Mouse (Mus musculus) gastrocnemius, postnatal 10 days (tissue): ENCODE measurements around the gene Ppp6r3. TPM values are rescaled to one million over a fixed set of nuclear protein-coding genes. Genes with fewer than 3 reads are reported as not detected.
"Not testable (repeated sequence)": the region's sequence is repeated elsewhere in the genome, so short reads cannot be mapped to it uniquely, and the experiment has no call there.

Source experiments
- DNase-seq: peaks from one replicate; pipeline ENCODE4 v3.0.0; 2021; ENCODE audit warnings: mixed read lengths
- total RNA-seq, 2 experiments: library from RNA; stranded (reverse); gene quantifications; 2 replicates each; pipeline ENCODE4 v1.2.3; 2021

The Ppp6r3 gene
- total RNA-seq, 2 experiments from 2014 or later: 58.2 to 68.7 TPM

DNA sequence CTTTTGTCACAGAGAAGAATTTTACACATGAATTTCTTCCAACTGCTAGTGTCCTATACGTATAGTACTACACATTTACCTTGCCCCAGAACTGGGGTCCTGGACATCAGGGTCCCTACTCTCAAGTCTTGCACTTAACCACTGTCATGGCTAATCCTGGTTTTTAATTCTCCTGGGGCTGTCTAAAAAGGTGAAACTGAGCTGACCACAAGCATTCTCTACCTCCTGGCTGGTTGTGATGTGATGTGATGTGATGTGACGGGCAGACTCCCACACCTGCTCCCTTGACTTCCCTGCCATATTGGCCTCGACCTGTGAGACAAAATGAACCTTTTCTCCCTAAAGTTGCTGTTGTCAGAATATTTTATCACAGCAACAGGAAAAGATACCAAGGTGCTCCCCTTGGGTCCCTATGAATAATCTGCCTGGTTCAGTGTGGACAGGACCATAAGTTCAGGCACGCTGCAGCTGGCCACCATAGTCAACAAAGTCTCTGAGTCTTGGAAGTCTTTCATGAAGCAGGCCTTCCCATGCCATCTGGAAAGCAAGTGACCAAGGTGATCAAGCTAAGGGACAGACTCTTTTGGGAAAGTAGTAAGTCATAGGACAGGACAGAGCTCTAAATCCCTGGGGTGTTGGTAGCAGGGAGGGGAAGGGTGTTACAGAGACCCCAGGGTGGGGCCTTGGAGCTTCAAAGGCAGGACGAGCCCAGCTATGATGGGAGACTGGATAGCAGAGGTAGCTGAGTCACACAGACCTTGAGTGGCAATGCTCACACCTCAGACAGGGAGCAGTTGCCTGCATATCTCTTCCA is 1.1 kb upstream of the Ppp6r3 start:
- DNase-seq: no peak

DNA sequence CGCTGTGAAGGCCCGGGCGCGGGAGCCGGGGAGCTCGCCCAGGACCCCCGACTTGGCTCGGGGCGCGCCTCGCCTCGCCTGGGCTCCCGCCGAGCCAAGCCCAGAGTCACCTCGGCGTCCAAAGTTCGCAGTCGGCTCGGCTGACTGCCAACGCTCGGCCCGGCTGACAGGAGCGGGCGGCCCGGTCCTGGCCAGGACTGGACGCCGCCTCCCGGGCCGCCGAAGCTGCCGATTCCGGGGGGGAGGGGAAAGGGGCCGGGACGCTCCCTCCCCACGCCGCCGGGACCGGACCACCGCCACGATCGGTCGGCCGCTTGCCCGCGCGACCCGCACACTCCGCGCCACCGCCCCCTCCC is 295 bp downstream of the Ppp6r3 start:
- DNase-seq: peak; percentile 85

DNA sequence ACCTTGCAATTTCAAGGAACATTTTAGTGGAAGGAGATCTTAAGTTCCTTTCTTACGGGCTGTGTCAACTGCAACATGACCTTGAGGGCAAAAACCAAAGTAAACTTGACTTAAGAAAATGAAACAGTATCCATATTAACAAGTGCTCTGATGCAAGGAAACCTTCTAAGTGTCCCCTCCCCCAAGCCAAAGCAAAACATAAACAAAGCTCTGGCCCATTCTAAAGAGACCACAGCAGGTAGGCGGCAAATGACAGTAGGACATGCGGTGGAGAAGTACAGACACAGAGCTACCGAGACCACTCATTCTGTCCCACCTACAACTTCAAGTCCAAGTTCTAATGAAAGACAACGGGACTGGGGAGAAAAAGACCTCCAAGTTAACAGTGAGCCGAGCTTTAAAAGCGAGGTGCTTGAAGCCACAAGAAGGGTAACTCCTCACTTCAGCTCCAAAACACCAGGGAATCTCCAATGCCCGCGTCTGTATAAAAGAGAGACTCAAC is 905 bp downstream of the Ppp6r3 start:
- no peak for DNase-seq

DNA sequence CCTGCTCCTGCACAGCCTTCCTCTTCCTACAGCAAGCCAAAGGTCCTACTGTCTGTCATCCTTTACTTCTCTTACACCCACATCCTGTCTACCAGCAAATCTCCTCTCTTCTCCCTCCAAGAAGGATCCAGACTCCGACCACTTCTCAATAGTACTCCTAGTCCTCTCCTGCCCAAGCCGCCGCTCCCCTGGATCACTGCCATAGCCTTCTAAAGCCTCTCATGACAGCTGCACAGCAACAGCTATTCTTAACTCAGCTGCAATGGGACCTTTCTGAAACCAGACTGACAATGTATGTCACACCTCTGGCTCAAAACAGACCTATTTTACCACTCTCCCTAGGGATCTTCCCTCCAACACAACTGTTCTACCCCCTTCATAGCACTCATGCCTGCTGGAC is 11.2 kb downstream of the Ppp6r3 start:
- DNase-seq: peak; percentile 59

DNA sequence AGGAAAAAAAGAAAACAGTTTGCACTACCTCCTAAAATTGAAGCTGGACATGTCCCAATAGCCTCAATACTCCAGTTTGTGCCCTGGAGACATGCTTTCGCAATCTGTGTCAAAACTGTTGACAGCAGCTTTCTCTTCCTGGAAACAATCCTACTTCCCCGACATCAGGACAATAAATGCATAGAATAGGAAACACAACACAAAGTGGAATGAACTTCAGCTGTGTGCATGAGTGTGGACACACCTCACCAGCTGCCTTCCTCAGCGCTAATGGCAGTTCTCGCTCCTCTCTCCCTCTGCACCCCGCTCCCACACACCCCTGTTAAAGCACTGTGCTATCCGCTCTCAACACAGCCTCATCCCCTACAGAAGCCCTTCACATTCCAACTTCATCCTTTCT is 12.8 kb downstream of the Ppp6r3 start:
- no peak for DNase-seq

DNA sequence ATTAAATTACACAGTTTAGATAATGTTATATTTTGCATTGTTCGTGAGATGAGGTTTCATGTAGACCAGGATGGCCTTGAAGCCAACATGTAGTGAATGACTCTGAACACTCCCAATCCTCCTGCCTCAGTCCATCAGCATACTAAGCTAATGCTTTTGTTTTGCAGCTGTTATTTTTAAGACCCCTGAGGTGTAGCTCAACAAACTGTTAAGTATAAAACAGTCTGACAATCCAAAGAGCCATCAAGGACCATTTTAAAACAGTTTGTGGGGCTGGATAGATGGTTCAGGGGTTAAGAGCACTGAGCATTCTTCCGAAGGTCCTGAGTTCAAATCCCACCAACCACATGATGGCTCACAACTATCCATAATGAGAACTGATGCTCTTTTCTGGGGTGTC is 13.3 kb downstream of the Ppp6r3 start:
- no peak for DNase-seq

DNA sequence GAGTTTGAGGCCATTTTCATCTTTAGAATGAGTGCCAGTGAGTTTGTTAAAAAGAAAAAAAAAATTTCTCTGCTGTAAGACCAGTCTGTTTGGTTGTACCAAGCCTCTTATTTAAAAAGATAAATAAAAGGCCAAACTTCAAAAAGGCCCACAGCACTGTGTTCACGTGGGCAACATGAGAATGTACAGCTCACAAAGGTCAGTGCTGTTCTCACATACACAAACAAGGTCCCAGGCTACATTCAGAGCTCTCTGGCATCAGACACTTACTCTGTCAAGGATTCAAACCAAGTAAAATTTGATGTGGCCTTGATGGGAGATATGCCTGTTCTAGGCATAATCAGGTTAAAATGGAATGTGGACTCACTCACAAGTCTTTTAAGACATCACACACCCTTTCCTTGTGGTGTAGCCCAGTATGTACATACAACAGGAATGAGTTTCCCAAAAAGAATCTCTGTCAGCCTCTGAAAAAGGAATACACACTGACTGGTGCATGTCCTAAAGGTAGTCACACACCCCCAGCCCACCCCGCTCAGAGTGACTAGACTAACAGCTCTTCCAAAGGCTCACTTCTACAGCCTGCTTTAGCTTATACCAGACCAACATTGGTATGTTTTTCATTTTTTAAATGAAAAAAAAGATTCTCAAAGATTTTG is 19.3 kb downstream of the Ppp6r3 start:
- DNase-seq: no peak

DNA sequence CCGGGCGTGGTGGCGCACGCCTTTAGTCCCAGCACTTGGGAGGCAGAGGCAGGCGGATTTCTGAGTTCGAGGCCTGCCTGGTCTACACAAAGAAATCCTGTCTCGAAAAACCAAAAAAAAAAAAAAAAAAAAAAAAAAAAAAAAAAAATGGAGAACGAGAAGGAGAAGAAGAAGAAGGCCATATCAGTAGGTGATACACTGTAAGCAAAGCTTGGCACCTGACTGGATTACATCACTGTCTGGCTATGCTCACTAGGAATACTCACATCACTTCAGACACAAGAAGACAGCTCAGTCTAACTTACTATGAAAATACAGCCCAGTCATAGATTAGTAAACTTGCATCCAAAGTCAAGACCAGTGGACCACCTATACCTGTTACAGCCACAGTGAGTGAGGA is 20.8 kb downstream of the Ppp6r3 start:
- no peak for DNase-seq

DNA sequence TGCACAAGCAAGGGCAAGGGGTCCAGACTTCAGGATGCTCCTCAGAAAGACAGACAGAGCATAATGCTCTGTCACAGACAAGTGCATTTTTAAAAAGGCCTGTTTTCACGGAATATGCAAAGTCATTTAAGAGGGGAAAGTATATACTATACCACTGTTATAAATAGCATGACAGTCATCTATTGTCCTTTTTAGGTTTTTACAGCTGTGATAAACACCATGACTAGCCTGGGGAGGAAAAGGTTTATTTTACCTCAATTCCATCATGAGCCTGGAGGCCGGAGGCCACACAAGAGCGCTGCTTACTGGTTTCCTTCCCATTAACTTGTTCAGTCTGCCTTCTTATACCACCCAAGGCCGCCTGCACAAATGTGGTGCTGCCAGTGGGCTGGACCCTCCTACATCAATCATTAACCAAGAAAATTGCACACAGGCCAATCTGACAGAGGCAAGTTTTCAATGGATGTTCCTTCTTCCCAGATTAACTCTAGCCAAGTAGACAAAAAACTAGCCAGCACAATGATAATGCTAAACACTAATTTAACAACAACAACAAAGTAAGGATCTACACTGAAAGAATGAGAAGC is 23.9 kb downstream of the Ppp6r3 start:
- DNase-seq: no peak

DNA sequence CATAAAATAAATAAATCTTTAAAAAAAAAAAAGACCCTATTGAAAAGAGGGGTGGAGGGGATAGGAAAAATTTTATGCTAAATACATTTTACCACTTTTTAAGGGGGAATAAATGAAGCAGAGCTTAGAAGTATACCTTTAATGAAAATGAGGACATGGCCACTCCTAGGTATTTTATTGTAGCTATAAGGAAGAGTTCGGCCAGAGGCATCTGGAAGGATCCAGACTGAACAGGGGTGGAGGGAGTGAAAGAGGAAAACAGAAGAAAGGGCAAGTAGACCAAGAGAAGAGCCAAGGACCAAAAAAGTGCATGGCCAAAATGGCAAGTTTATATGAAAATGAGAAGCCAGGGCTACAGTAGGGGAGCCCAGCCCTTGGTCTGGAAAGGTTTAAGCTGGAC is 25.4 kb downstream of the Ppp6r3 start:
- no peak for DNase-seq

DNA sequence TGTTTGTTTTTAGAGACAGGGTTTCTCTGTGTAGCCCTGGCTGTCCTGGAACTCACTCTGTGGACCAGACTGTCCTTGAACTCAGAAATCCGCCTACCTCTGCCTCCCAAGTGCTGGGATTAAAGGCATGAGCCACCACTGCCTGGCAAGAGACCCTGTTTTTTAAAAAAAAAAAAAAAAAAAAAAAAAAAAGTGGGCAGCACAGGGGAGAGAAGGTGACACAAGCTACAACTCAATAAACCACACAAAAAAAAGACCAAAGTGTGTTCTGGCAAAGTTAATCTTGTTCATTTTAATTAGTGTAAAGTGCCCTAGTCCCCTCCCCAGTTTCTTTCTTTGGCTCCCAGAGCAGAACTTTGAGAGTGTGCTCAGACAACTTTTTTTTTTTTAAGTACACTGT is 26.3 kb downstream of the Ppp6r3 start:
- no peak for DNase-seq

DNA sequence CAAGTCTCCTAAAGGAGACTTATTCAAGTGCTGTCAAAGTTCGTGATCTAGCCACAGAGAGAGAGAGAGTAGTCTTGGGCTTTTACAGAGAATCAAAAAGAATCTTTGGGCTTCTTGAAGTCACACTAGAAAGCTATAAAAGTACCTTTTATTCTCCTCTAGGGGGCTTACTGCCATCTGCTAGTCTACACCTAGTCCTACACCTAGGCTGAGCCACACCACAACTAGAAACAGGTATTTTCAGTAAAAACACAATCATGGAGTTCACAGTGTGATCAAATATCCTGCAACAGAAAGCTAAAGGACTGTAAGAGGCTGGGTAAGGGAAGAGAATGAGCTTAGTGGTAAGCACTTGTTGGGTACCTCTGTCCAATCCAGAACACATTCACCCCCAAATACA is 27.2 kb downstream of the Ppp6r3 start:
- DNase-seq: no peak

DNA sequence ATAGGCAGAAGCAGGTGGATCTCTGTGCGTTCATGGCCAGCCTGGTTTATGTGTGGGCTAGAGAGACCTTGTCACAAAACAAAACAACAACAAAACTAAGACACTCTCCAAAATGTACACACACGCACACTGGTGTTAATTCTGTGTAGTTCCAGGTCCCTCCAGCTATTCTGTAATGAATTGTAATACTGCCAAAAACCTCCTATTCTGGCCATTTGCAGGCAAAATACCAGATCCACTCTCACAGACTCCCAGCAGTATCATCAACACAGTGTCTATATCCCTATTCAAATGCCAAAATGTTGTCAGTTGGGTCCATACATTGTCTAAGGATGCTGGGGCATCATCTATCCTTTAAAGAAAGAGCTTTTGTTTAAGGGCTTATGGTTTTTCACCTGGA is 30.6 kb downstream of the Ppp6r3 start:
- DNase-seq: no peak

DNA sequence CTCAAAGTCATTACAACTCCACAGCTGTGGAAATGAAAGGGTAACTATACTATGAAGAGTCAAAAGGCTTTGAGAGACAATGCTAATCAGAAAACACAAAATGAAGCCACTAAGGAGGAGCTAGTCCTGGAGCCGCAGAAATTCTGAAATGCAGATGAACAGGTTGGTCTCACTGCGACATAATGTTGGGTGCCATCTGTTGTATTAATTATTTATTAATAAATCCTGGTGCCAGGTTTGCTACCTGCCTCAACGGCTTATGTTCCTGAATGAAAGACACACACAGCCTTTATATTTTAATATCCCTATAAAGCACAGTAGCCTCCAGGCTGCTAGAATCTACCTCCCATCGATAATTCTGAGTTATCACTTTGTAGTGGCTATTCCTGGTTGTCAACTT is 33.0 kb downstream of the Ppp6r3 start:
- DNase-seq: no peak

DNA sequence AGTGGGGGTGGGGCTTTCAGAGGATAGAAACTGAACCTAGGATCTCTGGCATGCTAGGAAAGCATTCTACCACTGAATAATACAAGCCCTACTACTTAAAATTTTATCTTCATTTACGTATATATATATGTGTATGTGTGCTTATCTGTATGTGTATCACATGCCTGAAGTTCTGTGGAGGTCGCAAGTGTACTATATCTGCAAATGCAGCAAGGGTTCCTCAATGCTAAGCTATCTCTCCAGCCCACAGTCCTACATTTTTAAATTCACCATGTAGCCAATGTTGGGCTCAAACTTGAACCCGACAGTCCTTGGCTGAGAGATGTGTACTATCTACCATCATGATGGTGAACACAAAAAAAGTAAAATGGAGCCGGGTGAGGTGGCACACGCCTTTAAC is 34.6 kb downstream of the Ppp6r3 start:
- DNase-seq: no peak

DNA sequence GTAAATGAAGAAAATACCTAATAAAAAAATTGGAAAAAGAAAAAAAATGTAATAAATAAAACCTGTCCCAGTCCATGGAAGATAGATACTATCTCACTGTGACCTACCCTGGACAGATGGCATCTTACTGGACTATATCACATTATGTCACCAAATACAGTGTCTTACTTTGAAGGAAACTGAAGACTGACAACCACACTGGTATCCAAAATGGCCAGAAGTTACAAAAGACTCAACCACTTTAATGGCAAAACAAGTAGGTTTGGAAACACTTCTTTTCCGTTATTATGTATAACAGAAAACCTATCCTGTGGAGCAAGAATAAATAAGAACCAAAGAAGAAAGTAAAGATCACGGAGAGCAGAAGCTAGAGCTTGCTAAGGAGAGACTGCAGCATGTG is 35.3 kb downstream of the Ppp6r3 start:
- DNase-seq: no peak

DNA sequence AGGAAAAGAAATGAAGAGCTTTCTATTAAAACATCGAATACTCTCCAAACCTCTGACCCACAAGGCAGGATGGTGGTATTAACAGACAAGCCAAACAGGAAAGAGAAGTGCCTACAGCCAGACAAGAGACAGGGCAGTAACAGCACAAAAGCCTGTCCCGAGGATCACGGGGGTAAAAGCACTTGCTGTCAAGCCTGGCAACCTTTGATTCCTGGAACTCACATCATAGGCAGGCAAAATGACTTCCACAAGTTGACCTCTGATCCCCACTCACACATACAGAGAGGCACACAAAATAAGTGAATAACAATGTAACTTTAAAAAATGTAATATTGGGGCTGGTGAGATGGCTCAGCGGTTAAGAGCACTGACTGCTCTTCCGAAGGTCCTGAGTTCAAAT is 36.1 kb downstream of the Ppp6r3 start:
- DNase-seq: no peak

DNA sequence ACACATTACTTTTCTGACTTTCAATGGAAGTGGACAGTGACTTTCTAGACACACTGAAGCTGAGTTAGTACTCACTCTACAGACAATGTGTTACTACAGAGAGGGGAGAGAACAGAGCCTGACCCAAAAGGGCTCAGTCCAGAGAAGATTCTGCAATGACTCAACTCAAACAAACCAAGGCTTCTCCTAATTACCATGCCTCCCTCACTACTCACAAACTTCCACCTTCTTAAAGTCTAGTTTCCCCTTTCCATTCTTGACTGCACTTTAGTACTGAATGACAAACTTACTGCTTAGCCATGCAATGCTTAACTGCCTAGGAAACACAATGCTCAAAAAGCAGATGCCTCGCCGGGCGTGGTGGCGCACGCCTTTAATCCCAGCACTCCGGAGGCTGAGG is 37.9 kb downstream of the Ppp6r3 start:
- no peak for DNase-seq

DNA sequence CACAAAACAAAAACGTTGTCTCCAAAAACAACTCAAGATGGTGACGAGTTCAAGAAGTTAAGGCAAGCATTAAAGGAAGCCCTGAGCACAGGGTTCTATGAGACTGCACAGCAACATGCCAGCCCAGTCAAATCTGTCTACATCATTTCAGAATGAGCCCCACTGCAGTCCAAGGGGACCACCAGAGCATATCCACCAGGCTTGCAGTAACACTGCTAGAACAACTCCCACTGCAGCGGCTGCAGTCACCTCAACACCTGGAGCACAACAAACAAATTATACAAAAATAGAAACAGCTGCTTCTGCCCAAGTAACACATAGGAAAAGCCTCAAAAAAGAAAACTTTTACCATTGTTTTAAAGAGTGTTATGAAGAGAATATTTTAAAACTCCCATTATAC is 40.6 kb downstream of the Ppp6r3 start:
- no peak for DNase-seq

DNA sequence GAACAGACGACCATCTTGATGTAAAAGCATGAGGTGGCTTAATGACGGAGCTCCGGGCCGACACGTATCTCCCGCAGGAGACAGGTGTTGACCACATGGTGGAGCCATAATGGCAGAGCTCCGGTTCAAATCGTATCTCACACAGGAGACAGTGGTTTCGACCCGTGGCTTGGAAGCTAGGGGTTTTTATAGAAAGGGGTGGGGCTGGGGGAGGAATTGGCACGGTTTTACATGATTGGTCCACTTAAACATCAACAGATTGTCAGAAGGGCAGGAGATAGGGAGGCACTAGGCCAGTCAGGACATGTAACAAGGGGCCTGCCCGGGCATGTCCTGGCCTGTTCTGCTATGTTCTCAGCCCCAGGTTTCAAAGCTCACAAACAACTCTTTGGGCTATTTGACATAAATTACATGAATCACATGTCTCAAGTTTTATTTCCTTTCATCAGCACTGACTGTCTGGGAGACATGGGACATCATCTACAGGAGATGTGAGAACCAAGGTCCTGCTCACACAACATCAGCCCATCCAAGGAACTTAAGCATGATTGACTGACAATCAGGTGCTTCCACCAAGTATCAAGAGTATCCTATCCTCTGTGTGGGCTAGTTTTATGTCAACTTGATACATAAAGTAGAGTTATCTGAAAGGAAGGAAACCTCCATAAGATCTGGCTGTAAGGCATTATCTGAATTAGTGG is 42.1 kb downstream of the Ppp6r3 start:
- DNase-seq: not testable (repeated sequence)

DNA sequence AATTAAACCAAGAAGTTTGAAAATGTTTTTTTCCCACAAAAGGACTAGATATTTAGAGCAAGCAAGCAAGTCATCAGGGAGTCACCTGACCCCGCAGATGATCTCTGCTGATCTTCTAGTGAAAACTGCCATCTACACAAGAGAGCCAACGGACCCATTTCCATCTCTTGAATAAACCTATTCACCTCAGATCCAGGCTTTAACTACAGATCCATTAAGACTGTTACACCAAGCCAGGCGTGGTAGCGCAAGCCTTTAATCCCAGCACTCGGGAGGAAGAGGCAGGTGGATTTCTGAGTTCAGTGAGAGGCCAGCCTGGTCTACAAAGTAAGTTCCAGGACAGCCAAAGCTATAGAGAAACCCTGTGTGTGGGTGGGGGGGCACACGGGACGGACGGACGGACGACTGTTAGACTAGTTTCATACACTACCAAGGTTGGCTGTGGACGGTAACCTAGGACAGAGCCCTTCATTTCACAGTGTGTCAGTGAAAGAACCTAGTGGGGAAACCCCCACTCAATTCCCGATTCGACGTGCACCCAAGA is 42.8 kb downstream of the Ppp6r3 start:
- DNase-seq: no peak

DNA sequence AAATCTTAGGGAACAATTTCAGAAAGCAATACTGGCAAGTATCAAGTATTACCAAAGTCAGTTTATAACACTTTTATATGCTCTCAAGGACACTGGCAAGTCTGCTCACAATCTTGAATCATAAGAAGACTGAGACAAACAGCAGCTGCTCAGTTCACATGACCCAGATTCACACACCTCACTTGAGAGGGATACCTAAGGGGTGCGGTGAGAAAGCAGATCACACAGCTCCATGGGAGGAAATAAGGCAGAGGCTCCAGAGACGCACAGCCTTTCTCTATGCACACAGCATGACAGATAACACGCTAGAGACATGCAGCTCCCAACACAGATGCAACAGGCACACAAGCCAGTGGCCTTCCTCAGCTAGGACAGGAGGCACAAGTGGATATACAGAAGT is 45.8 kb downstream of the Ppp6r3 start:
- no peak for DNase-seq

DNA sequence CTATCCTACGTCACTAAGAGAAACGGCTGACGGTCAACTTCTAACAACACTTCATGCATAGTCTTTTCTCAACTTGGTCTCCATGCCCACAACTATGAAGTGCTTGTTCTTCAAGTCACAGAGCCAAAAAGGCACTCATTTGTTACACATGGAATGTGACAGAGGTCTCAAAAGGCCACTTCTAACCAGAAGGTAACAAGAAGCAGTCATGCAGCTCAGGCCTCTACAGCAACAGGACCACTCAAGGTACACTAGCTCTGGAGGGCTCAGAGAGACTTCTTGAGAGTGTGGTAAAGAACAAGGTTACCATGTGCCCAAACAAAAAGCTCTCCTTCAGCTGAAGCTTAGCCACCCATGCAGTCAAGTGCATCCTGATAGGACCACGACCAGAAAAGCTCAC is 46.9 kb downstream of the Ppp6r3 start:
- no peak for DNase-seq
